21 mouse cellular contexts compared by ENCODE assay signal in the genomic region with DNA sequence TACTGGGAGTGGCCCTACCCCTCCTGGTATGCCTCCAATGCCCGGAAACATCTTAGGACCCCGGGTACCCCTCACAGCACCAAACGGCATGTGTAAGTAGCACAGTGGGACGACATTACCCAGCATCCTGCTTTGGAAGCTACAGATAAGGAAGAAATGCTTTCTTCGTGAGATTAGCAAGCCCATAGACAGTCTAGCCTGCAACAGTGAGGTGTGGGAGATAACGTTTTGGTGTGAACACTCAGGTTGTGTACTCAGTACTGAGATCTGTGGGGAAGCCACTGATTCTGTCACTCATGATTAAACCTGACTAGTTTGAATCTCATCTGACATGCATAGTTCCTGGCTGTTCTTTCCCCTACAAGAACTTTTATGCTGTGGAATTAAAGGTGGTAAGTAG.
"Had no signal": no experiment of that assay in that cellular context is flagged by ENCODE, and none has a peak within 500 bp of the region (broad histone marks: within the 10 kb centered on the region; RNA-seq: fewer than 3 reads in every experiment).

No protein-coding gene starts in this region.

- DNase-seq: kidney, adult 18-20 months; kidney, adult 9 months; kidney, postnatal 14 days; kidney, postnatal 4 days; layer of hippocampus, adult 9-11 months; lung, embryonic 14.5 days; lung, postnatal 10 days; lung, postnatal 36 days; right cerebral cortex, adult 18-20 months; right cerebral cortex, postnatal 14 days; right cerebral cortex, postnatal 4 days; thymus, adult 2 months; thymus, postnatal 14 days; thymus, postnatal 4 days had no signal

- H3K4me3 ChIP-seq: limb, embryonic 10.5 days; limb, embryonic 13.5 days; midbrain, embryonic 12.5 days; midbrain, embryonic 15.5 days had no signal

- H3K9ac ChIP-seq: limb, embryonic 13.5 days; lung, embryonic 14.5 days; midbrain, embryonic 12.5 days; midbrain, embryonic 15.5 days had no signal

- H3K4me2 ChIP-seq: limb, embryonic 13.5 days; lung, embryonic 14.5 days; midbrain, embryonic 12.5 days; midbrain, embryonic 15.5 days had no signal

- ATAC-seq: inflammation-experienced regulatory T-cells, adult 6 months; intestine, embryonic 16.5 days; midbrain, embryonic 15.5 days had no signal

- H3K4me1 ChIP-seq: limb, embryonic 10.5 days; midbrain, embryonic 12.5 days; midbrain, embryonic 15.5 days had no signal

- H3K9me3 ChIP-seq: limb, embryonic 10.5 days; limb, embryonic 13.5 days; midbrain, embryonic 12.5 days; midbrain, embryonic 15.5 days had no signal

- H3K27me3 ChIP-seq: limb, embryonic 13.5 days; midbrain, embryonic 12.5 days; midbrain, embryonic 15.5 days had no signal

- H3K27ac ChIP-seq: limb, embryonic 10.5 days; limb, embryonic 13.5 days; midbrain, embryonic 12.5 days; midbrain, embryonic 15.5 days; stomach, postnatal 0 days had no signal
